Mouse (Mus musculus) MEL (cell line): ENCODE data around the gene H2afj. TPM values are rescaled to one million over a fixed set of nuclear protein-coding genes. Genes with fewer than 3 reads are reported as not detected.
"Not testable (repeated sequence)": the region's sequence is repeated elsewhere in the genome, so short reads cannot be mapped to it uniquely, and the experiment has no call there.

Source experiments
- DNase-seq: peaks from one replicate; pipeline ENCODE4 v3.0.0; 2011; ENCODE audit warnings: low read depth, low spot score
- H3K27ac ChIP-seq: 2 replicates; pipeline ENCODE4 v1.5.1; 2012; ENCODE audit warnings: low read depth, mild to moderate bottlenecking, control low read depth, low read length, moderate library complexity; ENCODE audit not compliant: control insufficient read depth
- H3K27me3 ChIP-seq, 2 experiments: fragments of 150-350 bp in 1 of 2; sonication (generic) in 1 of 2; 2 replicates each; pipeline ENCODE4 v1.6.1; 2012; ENCODE audit warnings: low read length in 2 of 2, mild to moderate bottlenecking in 2 of 2, improper control_type of control experiment in 1 of 2, moderate library complexity in 1 of 2; ENCODE audit not compliant: insufficient read depth in 2 of 2, control insufficient read depth in 1 of 2
- H3K36me3 ChIP-seq, 2 experiments: 2 replicates each; pipeline ENCODE4 v1.6.1; 2012 to 2014; ENCODE audit warnings: low read length in 2 of 2, improper control_type of control experiment in 1 of 2, inconsistent platforms in 1 of 2, mild to moderate bottlenecking in 1 of 2; ENCODE audit not compliant: insufficient read depth in 2 of 2, control insufficient read depth in 1 of 2
- H3K4me1 ChIP-seq, 2 experiments: fragments of 150-350 bp in 1 of 2; sonication (generic) in 1 of 2; 2 replicates each; pipeline ENCODE4 v1.6.1; 2012; ENCODE audit warnings: low read length in 2 of 2, improper control_type of control experiment in 1 of 2, mild to moderate bottlenecking in 1 of 2; ENCODE audit not compliant: insufficient read depth in 2 of 2, control insufficient read depth in 1 of 2
- H3K4me3 ChIP-seq, 2 experiments: fragments of 150-350 bp in 1 of 2; sonication (generic) in 1 of 2; 2 replicates each; pipeline ENCODE4 v1.5.1; 2012; ENCODE audit warnings: low read depth in 2 of 2, low read length in 2 of 2, mild to moderate bottlenecking in 2 of 2, moderate library complexity in 2 of 2, control low read depth in 1 of 2, improper control_type of control experiment in 1 of 2; ENCODE audit not compliant: control insufficient read depth in 1 of 2, insufficient read depth in 1 of 2
- H3K79me2 ChIP-seq: 2 replicates; pipeline ENCODE4 v1.6.1; 2012; ENCODE audit warnings: mild to moderate bottlenecking, low read length, moderate library complexity; ENCODE audit not compliant: control insufficient read depth, poor library complexity, insufficient read depth
- H3K9ac ChIP-seq: 2 replicates; pipeline ENCODE4 v1.6.1; 2012; ENCODE audit warnings: low read depth, mild to moderate bottlenecking, control low read depth, low read length, moderate library complexity; ENCODE audit not compliant: control insufficient read depth, poor library complexity, severe bottlenecking
- H3K9me3 ChIP-seq: fragments of 150-350 bp; sonication (generic); replicated peaks from 2 replicates; pipeline ENCODE4 v1.6.1; 2012; ENCODE audit warnings: mild to moderate bottlenecking, low read length, improper control_type of control experiment, moderate library complexity; ENCODE audit not compliant: insufficient read depth
- BHLHE40 ChIP-seq: IDR thresholded peaks from 2 replicates; pipeline ENCODE4 v1.6.1; 2012; ENCODE audit warnings: low read depth, mild to moderate bottlenecking, inconsistent platforms, low read length, improper control_type of control experiment, borderline replicate concordance
- CHD1 ChIP-seq: IDR thresholded peaks from 2 replicates; pipeline ENCODE4 v1.6.1; 2012; ENCODE audit warnings: low read depth, mild to moderate bottlenecking, inconsistent platforms, low read length, improper control_type of control experiment
- ETS1 ChIP-seq: IDR thresholded peaks from 2 replicates; pipeline ENCODE4 v1.6.1; 2012; ENCODE audit warnings: low read depth, mild to moderate bottlenecking, inconsistent platforms, low read length, improper control_type of control experiment, moderate library complexity
- KAT2A ChIP-seq: conservative IDR thresholded peaks from 2 replicates; pipeline ENCODE4 v1.6.1; 2012; ENCODE audit warnings: low read depth, low read length, improper control_type of control experiment, inconsistent platforms
- MAX ChIP-seq: IDR thresholded peaks from 2 replicates; pipeline ENCODE4 v1.6.1; 2011; ENCODE audit warnings: low read length, improper control_type of control experiment
- MYC ChIP-seq: IDR thresholded peaks from 2 replicates; pipeline ENCODE4 v1.6.1; 2011; ENCODE audit warnings: low read depth, mild to moderate bottlenecking, low read length, improper control_type of control experiment, moderate library complexity
- NELFE ChIP-seq: IDR thresholded peaks from 2 replicates; pipeline ENCODE4 v1.6.1; 2011; ENCODE audit warnings: low read depth, low read length, improper control_type of control experiment
- RAD21 ChIP-seq: IDR thresholded peaks from 2 replicates; pipeline ENCODE4 v1.6.1; 2011; ENCODE audit warnings: mild to moderate bottlenecking, low read depth, low read length, improper control_type of control experiment
- RCOR1 ChIP-seq: IDR thresholded peaks from 2 replicates; pipeline ENCODE4 v1.6.1; 2012; ENCODE audit warnings: low read depth, mild to moderate bottlenecking, inconsistent platforms, low read length, improper control_type of control experiment
- SIN3A ChIP-seq: IDR thresholded peaks from 2 replicates; pipeline ENCODE4 v1.6.1; 2012; ENCODE audit warnings: low read length, improper control_type of control experiment, inconsistent platforms
- UBTF ChIP-seq: IDR thresholded peaks from 2 replicates; pipeline ENCODE4 v1.6.1; 2012; ENCODE audit warnings: low read depth, mild to moderate bottlenecking, inconsistent platforms, low read length, improper control_type of control experiment, moderate library complexity, borderline replicate concordance; ENCODE audit not compliant: insufficient read depth
- USF2 ChIP-seq, 2 experiments: IDR thresholded peaks; 2 replicates each; pipeline ENCODE4 v1.6.1; 2011 to 2012; ENCODE audit warnings: improper control_type of control experiment in 2 of 2, low read length in 2 of 2, borderline replicate concordance in 1 of 2, inconsistent platforms in 1 of 2, low read depth in 1 of 2, mild to moderate bottlenecking in 1 of 2; ENCODE audit not compliant: insufficient read depth in 1 of 2
- ZKSCAN1 ChIP-seq: IDR thresholded peaks from 2 replicates; pipeline ENCODE4 v1.6.1; 2012; ENCODE audit warnings: low read depth, mild to moderate bottlenecking, inconsistent platforms, low read length, improper control_type of control experiment, moderate library complexity
- ZNF384 ChIP-seq: IDR thresholded peaks from 2 replicates; pipeline ENCODE4 v1.6.1; 2012; ENCODE audit warnings: low read depth, mild to moderate bottlenecking, inconsistent platforms, low read length, improper control_type of control experiment
- polyA plus RNA-seq, 2 experiments: library from polyadenylated mRNA; stranded (reverse) in 1 of 2; unstranded in 1 of 2; fragments of >175 nt in 1 of 2; fragments of >200 nt in 1 of 2; gene quantifications; 2 replicates each; pipeline versions ENCODE4 v1.2.1 to v1.2.4; 2012; ENCODE audit warnings: low replicate concordance in 2 of 2, low read depth in 1 of 2; ENCODE audit not compliant: insufficient read length in 2 of 2, insufficient read depth in 1 of 2, missing spikeins in 1 of 2
- total RNA-seq: library from RNA; depleted of rRNA; stranded (reverse); fragments of 300-350 nt; gene quantifications from 2 replicates; pipeline ENCODE4 v1.2.3, GENCODE M21; 2012

Gene H2afj
- total and polyA plus RNA-seq, 3 experiments, result 111 to 176 TPM; not detected in 1

DNA sequence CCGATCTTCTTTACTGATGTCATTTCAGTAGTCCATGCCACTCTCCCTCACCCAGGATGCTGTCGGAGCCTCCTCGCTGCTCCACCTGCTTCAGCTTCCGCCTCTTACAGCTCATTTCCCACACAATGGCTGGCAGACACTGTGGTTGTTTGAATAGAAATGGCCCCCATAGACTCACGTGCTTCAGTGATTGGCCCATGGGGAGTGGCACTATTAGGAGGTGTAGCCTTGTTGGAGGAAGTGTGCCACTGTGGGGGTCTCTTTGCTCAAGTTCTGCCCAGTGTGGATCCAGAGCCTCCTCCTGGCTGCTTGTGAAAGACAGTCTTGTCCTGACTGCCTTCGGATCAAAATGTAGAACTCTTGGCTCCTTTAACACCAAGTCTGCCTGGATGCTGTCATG lies 12.2 kb upstream of the H2afj start:
- Histone ChIP-seq H3K9me3 (no peaks in the 10 kb centered on the region), H3K36me3 (no peaks in the 10 kb centered on the region), H3K27me3 (no peaks in the 10 kb centered on the region), H3K79me2 (no peaks in the 10 kb centered on the region), H3K9ac (no peak overlapping the region), H3K27ac (no peak overlapping the region), H3K4me1 (peaks cover 0 to 5% of the 10 kb centered on the region in 2 experiments; a peak in 2 of 4 replicates), H3K4me3 (no peak overlapping the region)
- no peak for TF ChIP-seq USF2 (IDR thresholded peaks at IDR 0.05; ENCODE audit: borderline replicate concordance in 1 of 2, insufficient read depth in 1 of 2, low read depth in 1 of 2, low read length in 2 of 2)
- no peak for DNase-seq

DNA sequence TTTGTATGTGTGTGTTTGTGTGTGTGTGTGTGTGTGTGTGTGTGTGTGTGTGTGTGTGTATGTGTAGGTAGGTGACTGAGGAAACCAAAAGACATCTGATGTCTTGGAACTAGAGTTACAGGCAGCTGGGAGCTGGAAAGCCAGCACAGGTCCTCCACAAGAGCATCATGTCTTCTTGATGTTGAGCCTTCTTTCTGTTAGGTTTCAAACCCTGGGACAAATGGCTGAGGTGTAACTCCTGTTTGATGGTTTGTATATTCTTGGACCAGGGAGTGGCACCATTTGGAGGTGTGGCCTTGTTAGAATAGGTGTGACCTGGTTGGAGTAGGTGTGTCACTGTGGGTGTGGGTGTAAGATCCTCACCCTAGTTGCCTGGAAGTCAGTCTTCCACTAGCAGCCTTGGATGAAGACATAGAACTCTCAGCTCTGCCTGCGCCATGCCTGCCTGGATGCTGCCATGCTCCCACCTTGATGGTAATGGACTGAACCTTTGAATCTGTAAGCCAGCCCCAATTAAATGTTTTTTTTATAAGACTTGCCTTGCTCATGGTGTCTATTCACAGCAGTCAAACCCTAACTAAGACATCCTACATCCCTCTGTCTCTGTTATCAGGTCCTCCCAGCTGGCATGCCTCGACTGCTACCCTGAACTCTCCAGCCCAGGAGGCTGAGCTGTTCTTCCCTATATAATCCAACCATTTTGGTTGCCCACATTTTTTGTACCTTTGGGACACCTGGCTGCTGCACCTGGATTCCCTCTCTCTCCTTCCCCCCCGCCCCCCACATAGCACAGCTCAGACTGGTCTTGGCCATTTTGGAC lies 10.0 kb upstream of the H2afj start:
- H3K36me3 ChIP-seq, H3K4me1 ChIP-seq, H3K27me3 ChIP-seq, DNase-seq, H3K9me3 ChIP-seq, H3K9ac ChIP-seq, H3K27ac ChIP-seq, H3K79me2 ChIP-seq, H3K4me3 ChIP-seq: not testable (repeated sequence)

DNA sequence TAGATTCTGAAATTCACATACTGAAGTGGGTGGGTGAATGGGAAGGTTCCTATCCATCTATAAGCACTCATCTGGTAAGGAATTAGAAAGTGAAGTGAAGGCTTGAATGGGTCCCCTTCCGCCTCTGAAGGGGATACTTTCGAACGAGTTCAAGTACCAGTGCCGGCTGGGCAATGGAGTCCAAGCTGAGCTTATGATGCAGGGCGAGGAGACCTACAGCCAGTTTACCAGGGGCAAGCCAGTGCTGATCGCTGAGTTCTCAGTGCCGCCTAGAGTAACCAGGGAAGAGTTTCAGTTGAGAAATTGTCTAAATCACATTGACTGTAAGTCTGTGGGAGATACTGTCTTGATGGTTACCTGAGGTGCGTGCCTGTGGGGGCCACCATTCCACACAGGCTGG lies 7.3 kb upstream of the H2afj start:
- TF ChIP-seq USF2 (IDR thresholded peaks at IDR 0.05; ENCODE audit: borderline replicate concordance in 1 of 2, insufficient read depth in 1 of 2, low read depth in 1 of 2, low read length in 2 of 2), result no peak
- no peak for TF ChIP-seq MYC
- no peak for TF ChIP-seq ZKSCAN1
- no peak for TF ChIP-seq NELFE
- TF ChIP-seq KAT2A, result no peak
- TF ChIP-seq MAX, result no peak
- TF ChIP-seq RAD21, result no peak
- TF ChIP-seq UBTF, result no peak
- no peak for TF ChIP-seq ZNF384
- TF ChIP-seq ETS1, result no peak
- TF ChIP-seq RCOR1, result no peak
- no peak for TF ChIP-seq SIN3A
- no peak for TF ChIP-seq BHLHE40
- no peak for TF ChIP-seq CHD1
- TF ChIP-seq, all 39 proteins: peak for 0
- no peak overlapping the region for H3K9ac ChIP-seq
- H3K79me2 ChIP-seq, result no peaks in the 10 kb centered on the region; the same call in 1 of the 2 replicates
- H3K4me3 ChIP-seq, result no peak overlapping the region
- H3K4me1 ChIP-seq, result peaks cover 0 to under 1% of the 10 kb centered on the region in 2 experiments; a peak in 2 of 4 replicates
- no peak overlapping the region for H3K27ac ChIP-seq
- peaks cover 0 to 9% of the 10 kb centered on the region in 2 experiments; a peak in 2 of 4 replicates for H3K36me3 ChIP-seq
- H3K9me3 ChIP-seq, result no peaks in the 10 kb centered on the region
- no peaks in the 10 kb centered on the region for H3K27me3 ChIP-seq
- DNase-seq, result no peak
